Mouse (Mus musculus) forebrain, embryonic 14.5 days (tissue): ENCODE measurements around the gene Hmg20a. TPM values are rescaled to one million over a fixed set of nuclear protein-coding genes. Genes with fewer than 3 reads are reported as not detected.
"Not testable (repeated sequence)": the region's sequence is repeated elsewhere in the genome, so short reads cannot be mapped to it uniquely, and the experiment has no call there.

Source experiments
- ATAC-seq: fragments of 200-750 bp; cut with Nextera tagmentation; 2 replicates; pipeline ENCODE4 v1.8.0; 2017; ENCODE audit warnings: mild to moderate bottlenecking, moderate library complexity
- DNase-seq: peaks from one replicate; pipeline ENCODE4 v3.0.0-alpha.2; 2015; ENCODE audit warnings: low spot score
- H3K27ac ChIP-seq: fragments of 300-500 bp; sonication (generic); 2 replicates; pipeline ENCODE4 v1.5.1; 2014; ENCODE audit warnings: low read depth, mild to moderate bottlenecking, control low read depth, low read length, moderate library complexity
- H3K27me3 ChIP-seq: fragments of 300-500 bp; sonication (generic); replicated peaks from 2 replicates; pipeline ENCODE4 v1.6.1; 2014; ENCODE audit warnings: low read length, control low read depth, mixed read lengths; ENCODE audit not compliant: control insufficient read depth, insufficient read depth
- H3K36me3 ChIP-seq: fragments of 300-500 bp; sonication (generic); 2 replicates; pipeline ENCODE4 v1.6.1; 2014; ENCODE audit warnings: low read length, control low read depth; ENCODE audit not compliant: control insufficient read depth, insufficient read depth
- H3K4me1 ChIP-seq: fragments of 300-500 bp; sonication (generic); 2 replicates; pipeline ENCODE4 v1.6.1; 2014; ENCODE audit warnings: antibody characterized with exemption, low read length, control low read depth; ENCODE audit not compliant: control insufficient read depth, insufficient read depth
- H3K4me2 ChIP-seq: fragments of 300-500 bp; sonication (generic); 2 replicates; pipeline ENCODE4 v1.6.1; 2014; ENCODE audit warnings: mild to moderate bottlenecking, control low read depth, low read length
- H3K4me3 ChIP-seq: fragments of 300-500 bp; sonication (generic); 2 replicates; pipeline ENCODE4 v1.5.1; 2014; ENCODE audit warnings: low read depth, low read length, control low read depth
- H3K9ac ChIP-seq: fragments of 300-500 bp; sonication (generic); 2 replicates; pipeline ENCODE4 v1.6.1; 2014; ENCODE audit warnings: mild to moderate bottlenecking, low read length, control low read depth, moderate library complexity
- H3K9me3 ChIP-seq: fragments of 300-500 bp; sonication (generic); replicated peaks from 2 replicates; pipeline ENCODE4 v1.6.1; 2016; ENCODE audit warnings: low read length, control low read depth, mixed read lengths; ENCODE audit not compliant: control insufficient read depth
- WGBS: fragments of 180-500 bp; shearing (Covaris S2); extraction: QIAGEN DNeasy Blood & Tissue Kit; methylation state at CpG from one replicate; pipeline ENCODE4 v1.1.7; 2014; 5-methylcytosine and 5-hydroxymethylcytosine counted together
- polyA plus RNA-seq: library from polyadenylated mRNA; unstranded; fragments of >200 nt; fragmentation: Nextera tagmentation; extraction: Ambion mirVana; gene quantifications from 2 replicates; pipeline ENCODE4 v1.2.1, GENCODE M21; 2014

Gene Hmg20a
- polyA plus RNA-seq, 1 experiment from 2014 or later, result 65.7 TPM

- H3K27ac ChIP-seq, result no peak overlapping the region
- 90% methylated on average over 4 of the region's 4 CpGs for WGBS
- no peaks in the 10 kb centered on the region for H3K27me3 ChIP-seq
- DNase-seq (no peak), ATAC-seq (no peak)
- no peaks in the 10 kb centered on the region for H3K36me3 ChIP-seq
- H3K9me3 ChIP-seq, result no peaks in the 10 kb centered on the region
- no peak overlapping the region for H3K4me3 ChIP-seq
- H3K4me2 ChIP-seq, result no peak overlapping the region
- H3K9ac ChIP-seq, result no peak overlapping the region
- peaks cover 9% of the 10 kb centered on the region for H3K4me1 ChIP-seq
These were observed 6.5 kb downstream of the Hmg20a start for GRCm38 (mm10) chr9:56424861-56425260.

GRCm38 (mm10) chr9:56435821-56436526 is 17.6 kb downstream of the Hmg20a start:
- Histone ChIP-seq H3K27me3 (no peaks in the 10 kb centered on the region), H3K4me2 (no peak overlapping the region), H3K4me1 (no peaks in the 10 kb centered on the region), H3K9ac (no peak overlapping the region), H3K9me3 (no peaks in the 10 kb centered on the region), H3K36me3 (no peaks in the 10 kb centered on the region), H3K27ac (no peak overlapping the region), H3K4me3 (no peak overlapping the region)
- ATAC-seq (no peak; the same call in 1 of the 2 replicates), DNase-seq (peak; percentile 31)
- WGBS, result 77% methylated on average over 5 of the region's 5 CpGs

GRCm38 (mm10) chr9:56437300-56437892 is 19.0 kb downstream of the Hmg20a start:
- H3K27ac ChIP-seq, H3K9me3 ChIP-seq, ATAC-seq, H3K36me3 ChIP-seq, H3K4me1 ChIP-seq, DNase-seq, H3K27me3 ChIP-seq, H3K4me2 ChIP-seq, H3K9ac ChIP-seq, H3K4me3 ChIP-seq: not testable (repeated sequence)
- 90% methylated on average over 21 of the region's 29 CpGs for WGBS

- H3K27ac ChIP-seq, result no peak overlapping the region
- H3K36me3 ChIP-seq, result no peaks in the 10 kb centered on the region
- no peak for ATAC-seq
- 84% methylated on average over 7 of the region's 7 CpGs for WGBS
- no peak overlapping the region for H3K9ac ChIP-seq
- H3K4me3 ChIP-seq, result no peak overlapping the region
- no peak overlapping the region for H3K4me2 ChIP-seq
- no peaks in the 10 kb centered on the region for H3K9me3 ChIP-seq
- no peaks in the 10 kb centered on the region for H3K4me1 ChIP-seq
- DNase-seq, result no peak
- no peaks in the 10 kb centered on the region for H3K27me3 ChIP-seq
These were observed 21.3 kb downstream of the Hmg20a start for GRCm38 (mm10) chr9:56439699-56440098.

GRCm38 (mm10) chr9:56451570-56451969 is 33.2 kb downstream of the Hmg20a start:
- H3K9ac ChIP-seq, result no peak overlapping the region
- no peaks in the 10 kb centered on the region for H3K9me3 ChIP-seq
- H3K36me3 ChIP-seq, result no peaks in the 10 kb centered on the region
- H3K4me1 ChIP-seq, result no peaks in the 10 kb centered on the region
- no peaks in the 10 kb centered on the region for H3K27me3 ChIP-seq
- peak overlapping the region; percentile 44; the same call in 1 of the 2 replicates for H3K27ac ChIP-seq
- peak; percentile 68 for DNase-seq
- H3K4me2 ChIP-seq, result no peak overlapping the region
- no peak overlapping the region for H3K4me3 ChIP-seq
- no peak for ATAC-seq
- WGBS, result 81% methylated on average over 6 of the region's 6 CpGs

GRCm38 (mm10) chr9:56453038-56453815 is 34.8 kb downstream of the Hmg20a start:
- no peak for ATAC-seq
- no peak for DNase-seq
- Histone ChIP-seq H3K4me1 (no peaks in the 10 kb centered on the region), H3K9ac (no peak overlapping the region), H3K4me2 (no peak overlapping the region), H3K36me3 (no peaks in the 10 kb centered on the region), H3K27ac (no peak overlapping the region), H3K27me3 (no peaks in the 10 kb centered on the region), H3K4me3 (no peak overlapping the region), H3K9me3 (no peaks in the 10 kb centered on the region)
- WGBS, result 87% methylated on average over 2 of the region's 2 CpGs

GRCm38 (mm10) chr9:56456426-56456825 is 38.0 kb downstream of the Hmg20a start:
- H3K27me3 ChIP-seq, result no peaks in the 10 kb centered on the region
- no peak for ATAC-seq
- no peak overlapping the region for H3K9ac ChIP-seq
- H3K9me3 ChIP-seq, result no peaks in the 10 kb centered on the region
- H3K36me3 ChIP-seq, result no peaks in the 10 kb centered on the region
- H3K4me2 ChIP-seq, result no peak overlapping the region
- H3K27ac ChIP-seq, result no peak overlapping the region
- H3K4me1 ChIP-seq, result no peaks in the 10 kb centered on the region
- no peak overlapping the region for H3K4me3 ChIP-seq
- 95% methylated on average over 3 of the region's 3 CpGs for WGBS
- DNase-seq, result no peak

- Histone ChIP-seq H3K9ac (no peak overlapping the region), H3K27me3 (no peaks in the 10 kb centered on the region), H3K4me1 (peaks cover 9% of the 10 kb centered on the region; the same call in 1 of the 2 replicates), H3K36me3 (no peaks in the 10 kb centered on the region), H3K9me3 (no peaks in the 10 kb centered on the region), H3K27ac (no peak overlapping the region), H3K4me3 (no peak overlapping the region), H3K4me2 (no peak overlapping the region)
- WGBS, result 74% methylated on average over 5 of the region's 5 CpGs
- DNase-seq (no peak), ATAC-seq (no peak)
These were observed 42.6 kb downstream of the Hmg20a start for GRCm38 (mm10) chr9:56460987-56461386.

GRCm38 (mm10) chr9:56462606-56463005 is 44.2 kb downstream of the Hmg20a start:
- H3K27me3 ChIP-seq, result no peaks in the 10 kb centered on the region

More at GRCm38 (mm10) chr9:56462606-56463005, 44.2 kb downstream of the Hmg20a start:
- H3K9ac ChIP-seq, result no peak overlapping the region
- H3K4me3 ChIP-seq, result no peak overlapping the region
- WGBS, result 96% methylated on average over 1 of the region's 1 CpGs
- DNase-seq (no peak), ATAC-seq (no peak)
- peaks cover 5% of the 10 kb centered on the region for H3K36me3 ChIP-seq
- no peak overlapping the region for H3K4me2 ChIP-seq
- H3K27ac ChIP-seq, result no peak overlapping the region
- H3K9me3 ChIP-seq, result no peaks in the 10 kb centered on the region
- peaks cover 9% of the 10 kb centered on the region; the same call in 1 of the 2 replicates for H3K4me1 ChIP-seq
